Mouse (Mus musculus) kidney, embryonic 14.5 days (tissue): Measurements from ENCODE around the gene Efhd1. TPM values are rescaled to one million over a fixed set of nuclear protein-coding genes. Genes with fewer than 3 reads are reported as not detected.
A peak's percentile ranks its signal among the peaks of the same experiment; 100 is the strongest.

Experiments
- ATAC-seq: fragments of 200-750 bp; cut with Nextera tagmentation; 2 replicates; pipeline ENCODE4 v1.8.0; 2017; ENCODE audit warnings: moderate number of reproducible peaks, mild to moderate bottlenecking, moderate TSS enrichment, moderate library complexity; ENCODE audit not compliant: low FRiP score, low TSS enrichment
- H3K27ac ChIP-seq: fragments of 300-500 bp; sonication (generic); 2 replicates; pipeline ENCODE4 v1.5.1; 2014; ENCODE audit warnings: low read depth, mild to moderate bottlenecking, low read length, moderate library complexity, mixed read lengths
- H3K27me3 ChIP-seq: fragments of 300-500 bp; sonication (generic); 2 replicates; pipeline ENCODE4 v1.6.1; 2014; ENCODE audit warnings: mild to moderate bottlenecking, low read length; ENCODE audit not compliant: control insufficient read depth, insufficient read depth
- H3K36me3 ChIP-seq: fragments of 300-500 bp; sonication (generic); 2 replicates; pipeline ENCODE4 v1.6.1; 2014; ENCODE audit warnings: low read length, mixed read lengths; ENCODE audit not compliant: control insufficient read depth, insufficient read depth
- H3K4me1 ChIP-seq: fragments of 300-500 bp; sonication (generic); 2 replicates; pipeline ENCODE4 v1.6.1; 2014; ENCODE audit warnings: low read length, mixed read lengths; ENCODE audit not compliant: control insufficient read depth, insufficient read depth
- H3K4me2 ChIP-seq: fragments of 300-500 bp; sonication (generic); replicated peaks from 2 replicates; pipeline ENCODE4 v1.6.1; 2014; ENCODE audit warnings: low read depth, mild to moderate bottlenecking, low read length
- H3K4me3 ChIP-seq: fragments of 300-500 bp; sonication (generic); 2 replicates; pipeline ENCODE4 v1.5.1; 2014; ENCODE audit warnings: mild to moderate bottlenecking, low read length
- H3K9ac ChIP-seq: fragments of 300-500 bp; sonication (generic); 2 replicates; pipeline ENCODE4 v1.6.1; 2014; ENCODE audit warnings: low read depth, mild to moderate bottlenecking, low read length, moderate library complexity
- H3K9me3 ChIP-seq: fragments of 300-500 bp; sonication (generic); 2 replicates; pipeline ENCODE4 v1.6.1; 2016; ENCODE audit warnings: low read length; ENCODE audit not compliant: control insufficient read depth
- WGBS: fragments of 180-500 bp; shearing (Covaris S2); extraction: QIAGEN DNeasy Blood & Tissue Kit; methylation state at CpG from one replicate; pipeline ENCODE4 v1.1.7; 2014; 5-methylcytosine and 5-hydroxymethylcytosine counted together
- polyA plus RNA-seq: library from polyadenylated mRNA; unstranded; fragments of >200 nt; fragmentation: Nextera tagmentation; extraction: Ambion mirVana; gene quantifications from 2 replicates; pipeline ENCODE4 v1.2.1, GENCODE M21; 2014

The Efhd1 gene
- polyA plus RNA-seq, result 2.6 and 3.6 TPM in 2 replicates

- under 1% methylated on average over 70 of the region's 70 CpGs for WGBS
- peaks cover 9% of the 10 kb centered on the region; the same call in 1 of the 2 replicates for H3K4me1 ChIP-seq
- peak within 1 kb of the TSS; percentile 50 for H3K9ac ChIP-seq
- no peaks in the 10 kb centered on the region for H3K9me3 ChIP-seq
- H3K36me3 ChIP-seq, result no peaks in the 10 kb centered on the region
- peak within 1 kb of the TSS; percentile 54 for H3K4me3 ChIP-seq
- peak within 1 kb of the TSS; percentile 96 for H3K4me2 ChIP-seq
- no peak within 1 kb of the TSS for H3K27ac ChIP-seq
- ATAC-seq, result peak; percentile 63
- peaks cover 60% of the 10 kb centered on the region for H3K27me3 ChIP-seq
Measured at GRCm38 (mm10) chr1:87264134-87265006, at the start of gene Efhd1. Efhd1 (plus strand) TSS chr1:87264363.

DNA sequence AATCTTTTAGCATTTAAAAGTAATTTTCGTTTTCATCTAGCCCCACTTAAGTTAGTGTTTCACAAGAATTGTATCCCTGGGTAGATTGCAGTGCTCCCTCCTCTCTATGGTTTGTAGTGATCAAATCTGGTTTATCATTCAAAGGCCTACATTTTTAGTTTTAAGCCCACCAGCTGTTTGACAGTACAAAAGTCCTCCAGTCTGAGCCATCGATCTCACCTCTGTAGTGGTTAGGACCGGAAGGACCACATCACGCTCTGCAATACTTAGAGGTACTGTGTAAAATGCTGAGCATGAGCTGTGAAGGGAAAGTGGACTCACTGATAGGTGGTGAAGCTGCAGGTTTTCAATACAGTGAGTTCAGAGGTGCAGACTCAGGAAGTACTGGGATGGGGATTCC lies 49.4 kb upstream of the Efhd1 start:
- no peak for ATAC-seq
- 23% methylated on average over 4 of the region's 4 CpGs for WGBS
- Histone ChIP-seq H3K36me3 (peaks cover 14% of the 10 kb centered on the region), H3K27me3 (no peaks in the 10 kb centered on the region), H3K4me2 (peak overlapping the region; percentile 73), H3K4me1 (peaks cover 20% of the 10 kb centered on the region), H3K27ac (peak overlapping the region; percentile 97), H3K4me3 (peak overlapping the region; percentile 81), H3K9me3 (no peaks in the 10 kb centered on the region), H3K9ac (peak overlapping the region; percentile 99)

- no peak for ATAC-seq
- 72% methylated on average over 3 of the region's 3 CpGs for WGBS
- no peak overlapping the region for H3K9ac ChIP-seq
- peaks cover 45% of the 10 kb centered on the region for H3K36me3 ChIP-seq
- H3K27me3 ChIP-seq, result no peaks in the 10 kb centered on the region
- no peak overlapping the region for H3K4me2 ChIP-seq
- H3K4me1 ChIP-seq, result peaks cover 18% of the 10 kb centered on the region
- H3K27ac ChIP-seq, result no peak overlapping the region
- no peak overlapping the region for H3K4me3 ChIP-seq
- no peaks in the 10 kb centered on the region for H3K9me3 ChIP-seq
Measured at GRCm38 (mm10) chr1:87217938-87218337, 46.2 kb upstream of the Efhd1 start.

- Histone ChIP-seq H3K9me3 (no peaks in the 10 kb centered on the region), H3K27ac (no peak overlapping the region), H3K4me3 (no peak overlapping the region), H3K4me1 (no peaks in the 10 kb centered on the region), H3K36me3 (peaks cover 100% of the 10 kb centered on the region), H3K9ac (no peak overlapping the region), H3K27me3 (no peaks in the 10 kb centered on the region), H3K4me2 (no peak overlapping the region)
- 96% methylated on average over 8 of the region's 8 CpGs for WGBS
- no peak for ATAC-seq
Measured at GRCm38 (mm10) chr1:87225739-87226138, 38.4 kb upstream of the Efhd1 start.

DNA sequence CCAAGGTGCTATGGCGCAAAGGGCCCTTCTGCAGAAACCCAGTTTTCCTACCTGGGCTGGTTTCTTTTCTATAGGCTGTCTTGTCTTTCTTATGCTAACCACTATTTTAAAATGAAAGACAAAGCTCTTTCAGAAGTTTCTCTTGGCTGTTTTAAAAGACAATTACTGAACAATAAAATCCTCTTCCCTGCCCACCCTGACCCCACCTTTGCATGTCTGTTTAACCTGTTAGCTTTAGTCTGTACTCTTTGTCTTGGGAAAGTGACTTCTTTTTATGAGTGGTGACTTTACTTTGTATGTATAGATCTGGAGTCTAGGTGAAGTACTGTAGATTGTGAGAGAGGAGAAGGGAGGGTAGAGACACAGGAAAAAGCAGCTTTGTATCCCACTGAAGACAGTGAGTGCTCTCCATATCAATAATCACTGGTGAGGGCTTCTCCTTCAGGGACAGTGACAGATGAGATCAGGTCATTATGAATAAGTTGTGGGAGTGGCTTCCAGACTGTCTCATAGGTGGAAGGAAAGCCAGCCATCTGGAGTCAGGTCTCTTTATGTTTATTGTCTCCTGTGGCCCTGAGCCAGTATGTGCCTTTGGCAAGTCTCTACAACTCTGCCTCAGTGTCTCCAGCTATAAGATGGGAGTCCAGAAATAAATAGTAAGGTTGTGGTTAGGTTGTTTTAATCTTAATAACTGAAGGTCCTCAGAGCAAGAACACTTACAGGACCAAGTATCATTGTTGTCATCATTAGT lies 37.6 kb upstream of the Efhd1 start:
- H3K27me3 ChIP-seq, result no peaks in the 10 kb centered on the region
- no peak for ATAC-seq
- H3K9ac ChIP-seq, result no peak overlapping the region
- WGBS, result 79% methylated on average over 1 of the region's 1 CpGs
- H3K36me3 ChIP-seq, result peaks cover 96% of the 10 kb centered on the region
- H3K9me3 ChIP-seq, result no peaks in the 10 kb centered on the region
- no peak overlapping the region for H3K27ac ChIP-seq
- H3K4me3 ChIP-seq, result no peak overlapping the region
- H3K4me2 ChIP-seq, result no peak overlapping the region
- H3K4me1 ChIP-seq, result no peaks in the 10 kb centered on the region

DNA sequence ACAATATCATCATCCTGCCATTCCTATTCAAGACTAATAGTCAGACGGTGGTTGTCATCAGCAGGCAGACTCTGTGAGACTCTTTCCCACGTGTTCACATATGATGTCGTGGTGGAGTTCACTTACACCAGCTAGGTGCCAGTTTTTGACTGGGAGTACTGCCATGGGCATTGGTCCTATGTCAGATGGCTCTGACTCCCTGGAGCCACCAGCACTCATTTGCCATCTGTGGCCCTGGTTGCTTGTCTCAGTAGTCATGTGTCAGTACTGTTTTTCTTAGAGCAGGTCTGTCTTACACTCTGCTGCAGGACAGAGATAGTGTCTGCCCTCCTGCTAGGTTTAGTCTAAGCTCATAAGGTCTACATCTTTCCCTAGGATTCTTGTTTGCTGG lies 37.0 kb upstream of the Efhd1 start:
- Histone ChIP-seq H3K4me2 (no peak overlapping the region), H3K9me3 (no peaks in the 10 kb centered on the region), H3K9ac (no peak overlapping the region), H3K27me3 (no peaks in the 10 kb centered on the region), H3K4me3 (no peak overlapping the region), H3K4me1 (0 out of 2 replicates have a peak, but pooled peaks cover under 1% of the 10 kb centered on the region), H3K36me3 (peaks cover 96% of the 10 kb centered on the region), H3K27ac (no peak overlapping the region)
- 93% methylated on average over 3 of the region's 3 CpGs for WGBS
- ATAC-seq, result no peak

DNA sequence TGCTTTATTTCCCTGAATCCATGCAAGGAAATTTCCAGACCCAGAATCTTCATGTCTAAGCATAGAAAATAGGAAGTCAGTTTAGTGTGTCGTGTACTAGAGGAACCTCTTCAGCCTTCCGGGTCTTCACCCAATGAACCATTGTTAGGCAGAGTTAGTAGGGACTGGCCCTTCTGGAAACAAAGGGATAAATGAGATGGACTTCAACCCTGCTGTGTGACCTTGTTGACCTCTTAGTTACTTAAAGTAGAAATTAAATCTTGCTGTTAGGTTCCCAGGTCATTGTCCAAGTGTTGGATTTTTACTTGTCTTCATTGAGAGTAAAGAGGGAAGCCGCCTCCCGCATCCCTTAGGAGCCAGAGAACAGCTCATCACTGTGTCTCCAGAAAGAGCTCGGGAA lies 33.6 kb upstream of the Efhd1 start:
- Histone ChIP-seq H3K9me3 (no peaks in the 10 kb centered on the region), H3K27ac (no peak overlapping the region), H3K27me3 (no peaks in the 10 kb centered on the region), H3K4me2 (no peak overlapping the region), H3K36me3 (peaks cover 87% of the 10 kb centered on the region), H3K9ac (no peak overlapping the region), H3K4me3 (no peak overlapping the region), H3K4me1 (peaks cover 7% of the 10 kb centered on the region; the same call in 1 of the 2 replicates)
- no peak for ATAC-seq
- 90% methylated on average over 5 of the region's 5 CpGs for WGBS

DNA sequence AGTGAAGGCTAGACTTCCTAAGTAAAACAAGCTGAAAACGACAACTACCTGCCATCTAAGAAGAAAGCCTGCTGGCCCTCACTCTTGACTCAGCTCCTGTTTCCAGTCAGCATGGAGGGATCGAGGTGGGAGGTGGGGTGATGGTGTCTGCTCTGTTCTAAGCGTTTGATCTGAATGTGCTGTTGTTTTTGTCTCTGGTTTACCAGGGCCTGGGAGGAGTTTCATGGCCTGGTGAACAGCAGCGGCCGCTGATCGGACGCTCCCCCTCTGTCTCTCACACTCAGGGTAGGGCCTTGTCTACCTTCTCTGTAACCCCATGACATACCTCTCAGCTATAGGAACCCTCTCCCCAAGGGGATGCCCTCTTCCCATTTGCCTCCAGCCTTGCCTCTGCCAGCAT lies 32.0 kb upstream of the Efhd1 start:
- 0 out of 2 replicates have a peak overlapping the region, but pooled peaks have one; percentile 30 for H3K27ac ChIP-seq
- no peak overlapping the region for H3K9ac ChIP-seq
- H3K4me1 ChIP-seq, result peaks cover 7% of the 10 kb centered on the region; the same call in 1 of the 2 replicates
- no peaks in the 10 kb centered on the region for H3K27me3 ChIP-seq
- no peak overlapping the region for H3K4me2 ChIP-seq
- no peaks in the 10 kb centered on the region for H3K9me3 ChIP-seq
- 41% methylated on average over 7 of the region's 7 CpGs for WGBS
- H3K4me3 ChIP-seq, result no peak overlapping the region
- peak; percentile 85 for ATAC-seq
- peaks cover 72% of the 10 kb centered on the region for H3K36me3 ChIP-seq

DNA sequence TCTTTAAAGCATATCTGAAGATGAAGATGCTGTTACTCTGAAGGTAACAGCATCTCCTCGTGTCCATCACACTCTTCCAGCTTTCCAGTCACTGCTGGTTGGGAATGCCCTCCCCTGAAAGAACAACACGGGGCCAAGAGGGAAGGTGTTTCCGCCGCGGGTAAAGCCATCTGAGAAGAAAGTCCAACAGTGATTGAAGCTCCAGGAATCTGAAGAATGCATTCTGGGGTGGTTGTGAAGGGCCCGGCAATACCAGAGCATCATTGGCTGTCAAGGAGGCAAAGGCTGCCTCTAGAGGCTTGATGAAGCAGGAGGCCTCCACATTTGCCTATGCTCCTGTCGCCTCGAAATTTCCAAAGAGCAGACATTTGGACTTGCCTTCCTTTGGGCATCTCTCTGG lies 25.1 kb upstream of the Efhd1 start:
- no peaks in the 10 kb centered on the region for H3K4me1 ChIP-seq
- no peak overlapping the region for H3K9ac ChIP-seq
- peaks cover 13% of the 10 kb centered on the region; the same call in 1 of the 2 replicates for H3K36me3 ChIP-seq
- H3K4me2 ChIP-seq, result no peak overlapping the region
- no peak overlapping the region for H3K4me3 ChIP-seq
- H3K27ac ChIP-seq, result no peak overlapping the region
- no peaks in the 10 kb centered on the region for H3K27me3 ChIP-seq
- 71% methylated on average over 8 of the region's 8 CpGs for WGBS
- ATAC-seq, result no peak
- no peaks in the 10 kb centered on the region for H3K9me3 ChIP-seq
